Mouse (Mus musculus) small intestine, adult 2 months (tissue): ENCODE measurements at regions not wholly inside any gene's neighbourhood (a gene's known extent, or its start where the extent isn't known, plus 50 kb on each side); places are given as distances from the start of the nearest gene placed in this dataset.

Experiments
- H3K27ac ChIP-seq: fragments of 200-500 bp; 2 replicates; pipeline ENCODE4 v1.5.1; 2012; ENCODE audit warnings: low read depth, low read length, control low read depth, inconsistent platforms; ENCODE audit not compliant: insufficient read depth
- H3K27me3 ChIP-seq: fragments of 200-500 bp; 2 replicates; pipeline ENCODE4 v1.6.1; 2012; ENCODE audit warnings: mild to moderate bottlenecking, moderate library complexity, low read length, inconsistent platforms; ENCODE audit not compliant: control insufficient read depth, insufficient read depth
- H3K36me3 ChIP-seq: fragments of 200-500 bp; 2 replicates; pipeline ENCODE4 v1.6.1; 2012; ENCODE audit warnings: mild to moderate bottlenecking, low read length, control low read depth, inconsistent platforms; ENCODE audit not compliant: control insufficient read depth, insufficient read depth
- H3K4me1 ChIP-seq: fragments of 200-500 bp; 2 replicates; pipeline ENCODE4 v1.6.1; 2012; ENCODE audit warnings: low read length, inconsistent platforms, mixed read lengths; ENCODE audit not compliant: control insufficient read depth, insufficient read depth, insufficient read length
- H3K4me3 ChIP-seq: fragments of 200-500 bp; 2 replicates; pipeline ENCODE4 v1.5.1; 2012; ENCODE audit warnings: low read depth, mild to moderate bottlenecking, control low read depth, inconsistent platforms, low read length, moderate library complexity
- CTCF ChIP-seq: fragments of 200-500 bp; IDR thresholded peaks from 2 replicates; pipeline ENCODE4 v1.5.1; 2012; ENCODE audit warnings: low read depth, mild to moderate bottlenecking, control low read depth, inconsistent platforms, low read length, moderate library complexity, mixed read lengths; ENCODE audit not compliant: insufficient replicate concordance, insufficient read length; ENCODE audit errors: extremely low read depth
- POLR2A ChIP-seq: fragments of 200-500 bp; IDR thresholded peaks from 2 replicates; pipeline ENCODE4 v1.6.1; 2012; ENCODE audit warnings: low read depth, mild to moderate bottlenecking, control low read depth, inconsistent platforms, low read length, moderate library complexity
- WGBS: fragments of 180-500 bp; shearing (Covaris S2); methylation state at CpG from one replicate; pipeline ENCODE4 v1.1.7; 2018; 5-methylcytosine and 5-hydroxymethylcytosine counted together

GRCm38 (mm10) chr2:9593931-9594330 lies 287.1 kb upstream of the 4930412O13Rik start:
- no peak overlapping the region for H3K27ac ChIP-seq
- no peaks in the 10 kb centered on the region for H3K36me3 ChIP-seq
- WGBS, result 35% methylated on average over 10 of the region's 10 CpGs
- no peaks in the 10 kb centered on the region for H3K4me1 ChIP-seq
- H3K27me3 ChIP-seq, result no peaks in the 10 kb centered on the region
- TF ChIP-seq POLR2A, result no peak
- no peak for TF ChIP-seq CTCF
- H3K4me3 ChIP-seq, result no peak overlapping the region

DNA sequence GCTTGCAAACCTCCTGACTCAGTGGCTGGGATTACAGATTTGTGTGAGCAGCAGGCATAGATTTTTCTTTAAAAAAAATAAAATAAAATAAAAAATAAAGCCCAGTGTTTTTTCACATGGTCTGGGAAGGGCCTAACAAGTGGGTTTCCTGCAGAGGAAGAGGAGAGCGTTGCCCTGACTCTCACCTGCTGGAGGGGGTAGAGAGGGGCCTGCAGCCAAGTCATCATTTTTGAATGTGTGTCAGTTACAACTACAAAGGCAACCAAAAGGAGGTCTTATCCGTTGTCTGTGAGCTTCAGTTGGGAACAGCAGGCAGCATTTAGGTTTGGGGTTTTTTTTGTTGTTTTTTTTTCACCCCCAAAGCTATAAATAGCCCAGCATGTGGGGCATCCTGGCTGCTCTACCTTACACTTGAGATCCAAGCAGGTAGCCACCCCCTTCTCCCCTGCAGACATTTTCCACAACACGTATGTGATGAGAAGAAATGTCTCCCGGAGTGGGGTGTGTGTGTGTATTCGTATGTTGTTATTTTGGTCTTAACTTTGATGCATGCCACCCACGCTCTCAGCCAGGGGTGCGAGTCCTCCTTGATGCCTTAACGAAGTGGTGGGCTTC lies 285.7 kb upstream of the 4930412O13Rik start:
- Histone ChIP-seq H3K27ac (no peak overlapping the region), H3K4me1 (no peaks in the 10 kb centered on the region), H3K36me3 (no peaks in the 10 kb centered on the region), H3K4me3 (no peak overlapping the region), H3K27me3 (no peaks in the 10 kb centered on the region)
- TF ChIP-seq CTCF, result no peak
- WGBS, result 76% methylated on average over 8 of the region's 8 CpGs

DNA sequence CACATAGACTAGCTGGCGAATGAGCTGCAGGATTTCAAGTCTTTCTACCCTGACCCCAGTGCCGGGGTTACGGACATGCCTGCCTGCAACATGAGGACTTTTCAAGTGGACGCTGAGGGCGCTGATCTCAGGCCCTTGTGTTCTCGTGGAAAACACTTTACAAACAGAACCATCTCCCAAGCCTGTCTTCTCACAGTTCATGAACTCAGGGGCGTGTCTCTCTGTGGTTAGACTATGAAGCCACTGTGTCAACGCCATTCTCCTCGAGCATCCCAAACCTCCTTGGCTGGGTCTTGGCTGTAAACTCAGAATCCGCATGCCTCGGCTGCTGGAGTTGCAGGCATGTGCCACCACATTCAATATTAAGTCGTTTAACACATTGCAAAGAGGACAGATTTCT lies 284.9 kb upstream of the 4930412O13Rik start:
- no peaks in the 10 kb centered on the region for H3K27me3 ChIP-seq
- H3K27ac ChIP-seq, result no peak overlapping the region
- TF ChIP-seq CTCF (no peak), POLR2A (no peak)
- WGBS, result 52% methylated on average over 12 of the region's 12 CpGs
- H3K4me3 ChIP-seq, result no peak overlapping the region
- H3K36me3 ChIP-seq, result no peaks in the 10 kb centered on the region
- H3K4me1 ChIP-seq, result no peaks in the 10 kb centered on the region

- Histone ChIP-seq H3K36me3 (no peaks in the 10 kb centered on the region), H3K4me1 (no peaks in the 10 kb centered on the region), H3K27ac (no peak overlapping the region), H3K27me3 (no peaks in the 10 kb centered on the region), H3K4me3 (no peak overlapping the region)
- TF ChIP-seq CTCF (no peak), POLR2A (no peak)
- WGBS, result 85% methylated on average over 6 of the region's 6 CpGs
Measured at GRCm38 (mm10) chr2:9604984-9605383, 276.1 kb upstream of the 4930412O13Rik start.

- Histone ChIP-seq H3K4me3 (no peak overlapping the region), H3K36me3 (no peaks in the 10 kb centered on the region), H3K4me1 (no peaks in the 10 kb centered on the region), H3K27ac (no peak overlapping the region), H3K27me3 (no peaks in the 10 kb centered on the region)
- TF ChIP-seq POLR2A (no peak), CTCF (no peak)
- 68% methylated on average over 2 of the region's 2 CpGs for WGBS
Measured at GRCm38 (mm10) chr2:9607547-9607946, 273.5 kb upstream of the 4930412O13Rik start.

DNA sequence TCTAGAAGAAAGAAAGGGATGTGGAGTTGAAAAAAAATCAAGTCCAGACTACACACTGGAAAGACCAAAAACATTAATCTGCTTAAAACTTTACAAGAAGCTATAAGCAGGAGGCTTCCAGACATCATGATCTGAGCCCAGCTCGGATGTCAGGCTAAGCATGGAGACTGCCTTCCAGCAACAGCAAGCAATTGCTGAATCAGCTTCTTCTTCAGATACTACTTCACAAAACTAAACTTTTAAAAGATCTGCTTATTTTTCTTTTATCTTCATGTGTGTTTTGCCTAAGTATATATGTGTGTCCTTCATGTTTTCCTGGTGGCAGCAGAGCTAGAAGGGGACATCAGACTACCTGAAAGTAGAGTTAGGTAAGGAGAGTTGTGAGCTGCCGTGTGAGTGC lies 266.6 kb upstream of the 4930412O13Rik start:
- Histone ChIP-seq H3K36me3 (no peaks in the 10 kb centered on the region), H3K27ac (no peak overlapping the region), H3K4me3 (no peak overlapping the region), H3K27me3 (no peaks in the 10 kb centered on the region), H3K4me1 (no peaks in the 10 kb centered on the region)
- 74% methylated on average over 2 of the region's 2 CpGs for WGBS
- TF ChIP-seq CTCF (no peak), POLR2A (no peak)

GRCm38 (mm10) chr2:9616292-9616691 lies 264.8 kb upstream of the 4930412O13Rik start:
- Histone ChIP-seq H3K36me3 (no peaks in the 10 kb centered on the region), H3K27ac (no peak overlapping the region), H3K4me3 (no peak overlapping the region), H3K27me3 (no peaks in the 10 kb centered on the region), H3K4me1 (no peaks in the 10 kb centered on the region)
- 75% methylated on average over 5 of the region's 5 CpGs for WGBS
- TF ChIP-seq POLR2A (no peak), CTCF (no peak)
